Mouse (Mus musculus) CH12.LX (cell line): ENCODE data around the gene Smo. TPM values are rescaled to one million over a fixed set of nuclear protein-coding genes. Genes with fewer than 3 reads are reported as not detected.

Experiments used
- DNase-seq: peaks from one replicate; pipeline ENCODE4 v3.0.0-alpha.2; 2013; ENCODE audit errors: extremely low read depth
- H3K27ac ChIP-seq: 2 replicates; pipeline ENCODE4 v1.5.1; 2012; ENCODE audit warnings: low read depth, mild to moderate bottlenecking, control low read depth, moderate library complexity; ENCODE audit not compliant: insufficient read depth
- H3K27me3 ChIP-seq: replicated peaks from 2 replicates; pipeline ENCODE3; 2012; ENCODE audit warnings: inconsistent platforms
- H3K36me3 ChIP-seq, 2 experiments: replicated peaks in 1 of 2; 2 replicates each; pipeline versions ENCODE3 to v1.6.1; 2012; ENCODE audit warnings: inconsistent platforms in 1 of 2, low read length in 1 of 2, mild to moderate bottlenecking in 1 of 2, mixed read lengths in 1 of 2, moderate library complexity in 1 of 2; ENCODE audit not compliant: control insufficient read depth in 1 of 2, insufficient read depth in 1 of 2
- H3K4me1 ChIP-seq, 2 experiments: 2 replicates each; pipeline ENCODE4 v1.6.1; 2012; ENCODE audit warnings: inconsistent platforms in 1 of 2, moderate library complexity in 1 of 2; ENCODE audit not compliant: insufficient read depth in 2 of 2, control insufficient read depth in 1 of 2
- H3K4me2 ChIP-seq: 2 replicates; pipeline ENCODE4 v1.6.1; 2012; ENCODE audit warnings: low read depth, mild to moderate bottlenecking, control low read depth; ENCODE audit not compliant: poor library complexity, insufficient read depth, severe bottlenecking
- H3K4me3 ChIP-seq, 3 experiments: fragments of 150-350 bp in 1 of 3; sonication (generic) in 1 of 3; replicated peaks in 1 of 3; 2 replicates each; pipeline versions ENCODE3 to v1.5.1; 2011 to 2012; ENCODE audit warnings: low read depth in 2 of 3, low read length in 2 of 3, mild to moderate bottlenecking in 2 of 3, moderate library complexity in 2 of 3, control low read depth in 1 of 3, improper control_type of control experiment in 1 of 3, inconsistent platforms in 1 of 3, mixed read lengths in 1 of 3; ENCODE audit not compliant: poor library complexity in 1 of 3
- H3K79me2 ChIP-seq: replicated peaks from 2 replicates; pipeline ENCODE4 v1.6.1; 2012; ENCODE audit warnings: mild to moderate bottlenecking, moderate library complexity; ENCODE audit not compliant: control insufficient read depth, poor library complexity, insufficient read depth, severe bottlenecking; ENCODE audit errors: extremely low read depth
- H3K9ac ChIP-seq: 2 replicates; pipeline ENCODE4 v1.6.1; 2012; ENCODE audit warnings: low read depth, mild to moderate bottlenecking, control low read depth, moderate library complexity; ENCODE audit not compliant: insufficient read depth
- H3K9me3 ChIP-seq: replicated peaks from 2 replicates; pipeline ENCODE3; 2012; ENCODE audit warnings: low read length, inconsistent platforms, mixed read lengths
- BHLHE40 ChIP-seq: IDR thresholded peaks from 2 replicates; pipeline ENCODE4 v1.6.1; 2011; ENCODE audit warnings: mild to moderate bottlenecking, low read depth, low read length, improper control_type of control experiment
- CHD2 ChIP-seq: IDR thresholded peaks from 2 replicates; pipeline ENCODE4 v1.6.1; 2011; ENCODE audit warnings: low read length, improper control_type of control experiment
- ETS1 ChIP-seq: conservative IDR thresholded peaks from 2 replicates; pipeline ENCODE4 v1.6.1; 2012; ENCODE audit warnings: low read depth, mild to moderate bottlenecking, inconsistent platforms, low read length, improper control_type of control experiment, moderate library complexity
- GABPA ChIP-seq: IDR thresholded peaks from 2 replicates; pipeline ENCODE4 v1.6.1; 2012; ENCODE audit warnings: low read depth, low read length, improper control_type of control experiment, inconsistent platforms; ENCODE audit not compliant: insufficient replicate concordance
- HCFC1 ChIP-seq: IDR thresholded peaks from 2 replicates; pipeline ENCODE4 v1.6.1; 2012; ENCODE audit warnings: low read depth, mild to moderate bottlenecking, inconsistent platforms, low read length, improper control_type of control experiment
- JUN ChIP-seq: IDR thresholded peaks from 2 replicates; pipeline ENCODE4 v1.6.1; 2011; ENCODE audit warnings: low read depth, mild to moderate bottlenecking, low read length, improper control_type of control experiment, moderate library complexity; ENCODE audit not compliant: insufficient read depth
- JUND ChIP-seq: conservative IDR thresholded peaks from 2 replicates; pipeline ENCODE4 v1.6.1; 2011; ENCODE audit warnings: low read depth, low read length, improper control_type of control experiment
- KAT2A ChIP-seq: IDR thresholded peaks from 2 replicates; pipeline ENCODE4 v1.6.1; 2012; ENCODE audit warnings: low read length, improper control_type of control experiment, inconsistent platforms; ENCODE audit not compliant: insufficient replicate concordance
- MAFK ChIP-seq: IDR thresholded peaks from 2 replicates; pipeline ENCODE4 v1.6.1; 2011; ENCODE audit warnings: low read length, improper control_type of control experiment; ENCODE audit not compliant: insufficient replicate concordance
- MAX ChIP-seq: IDR thresholded peaks from 2 replicates; pipeline ENCODE4 v1.6.1; 2011; ENCODE audit warnings: low read length, improper control_type of control experiment
- MEF2A ChIP-seq: IDR thresholded peaks from 2 replicates; pipeline ENCODE4 v1.6.1; 2014; ENCODE audit warnings: low read depth, mild to moderate bottlenecking, inconsistent platforms, low read length, improper control_type of control experiment, borderline replicate concordance
- MXI1 ChIP-seq: IDR thresholded peaks from 2 replicates; pipeline ENCODE4 v1.6.1; 2011; ENCODE audit warnings: mild to moderate bottlenecking, low read depth, low read length, improper control_type of control experiment
- MYC ChIP-seq: IDR thresholded peaks from 2 replicates; pipeline ENCODE4 v1.6.1; 2011; ENCODE audit warnings: low read depth, mild to moderate bottlenecking, improper control_type of control experiment, low read length
- NRF1 ChIP-seq: IDR thresholded peaks from 2 replicates; pipeline ENCODE4 v1.6.1; 2014; ENCODE audit warnings: low read depth, mild to moderate bottlenecking, inconsistent platforms, low read length, improper control_type of control experiment, moderate library complexity
- PAX5 ChIP-seq: IDR thresholded peaks from 2 replicates; pipeline ENCODE4 v1.6.1; 2012; ENCODE audit warnings: low read length, inconsistent platforms, mixed read lengths
- POLR2A ChIP-seq: IDR thresholded peaks from 2 replicates; pipeline ENCODE4 v1.6.1; 2011; ENCODE audit warnings: low read depth, mild to moderate bottlenecking, improper control_type of control experiment, low read length
- RAD21 ChIP-seq: IDR thresholded peaks from 2 replicates; pipeline ENCODE4 v1.6.1; 2011; ENCODE audit warnings: low read depth, mild to moderate bottlenecking, low read length, improper control_type of control experiment, moderate library complexity
- SIN3A ChIP-seq: IDR thresholded peaks from 2 replicates; pipeline ENCODE4 v1.6.1; 2012; ENCODE audit warnings: low read length, improper control_type of control experiment, inconsistent platforms
- UBTF ChIP-seq: IDR thresholded peaks from 2 replicates; pipeline ENCODE4 v1.6.1; 2012; ENCODE audit warnings: low read depth, mild to moderate bottlenecking, inconsistent platforms, low read length, improper control_type of control experiment, moderate library complexity
- USF1 ChIP-seq: IDR thresholded peaks from 2 replicates; pipeline ENCODE4 v1.6.1; 2014; ENCODE audit warnings: low read depth, mild to moderate bottlenecking, inconsistent platforms, low read length, improper control_type of control experiment
- USF2 ChIP-seq: conservative IDR thresholded peaks from 2 replicates; pipeline ENCODE4 v1.6.1; 2011; ENCODE audit warnings: low read depth, low read length, improper control_type of control experiment
- ZC3H11A ChIP-seq: IDR thresholded peaks from 2 replicates; pipeline ENCODE4 v1.6.1; 2012; ENCODE audit warnings: low read depth, mild to moderate bottlenecking, inconsistent platforms, low read length, improper control_type of control experiment
- ZMIZ1 ChIP-seq: IDR thresholded peaks from 2 replicates; pipeline ENCODE4 v1.6.1; 2012; ENCODE audit warnings: low read depth, mild to moderate bottlenecking, inconsistent platforms, low read length, improper control_type of control experiment
- ZNF384 ChIP-seq: IDR thresholded peaks from 2 replicates; pipeline ENCODE4 v1.6.1; 2012; ENCODE audit warnings: low read depth, low read length, improper control_type of control experiment, inconsistent platforms
- dilution Hi-C: fragments of 300-500 bp; cut with MboI; formaldehyde crosslinking; loops from 2 replicates; pipeline ENCODE4 v1.14.3; 2020; ENCODE audit warnings: low sequenced_read_pairs; ENCODE audit not compliant: extremely low pct_unique_long_range_greater_than_20kb, extremely low pct_ligation_motif_present
- in situ Hi-C: fragments of 300-500 bp; cut with MboI; formaldehyde crosslinking; loops from 3 replicates; pipeline ENCODE4 v1.14.3; 2019; ENCODE audit warnings: low sequenced_read_pairs, low pct_ligation_motif_present, low pct_unique_long_range_greater_than_20kb, mixed read lengths
- polyA plus RNA-seq: library from polyadenylated mRNA; unstranded; fragments of >175 nt; gene quantifications from 2 replicates; pipeline ENCODE4 v1.2.1, GENCODE M21; 2012; ENCODE audit warnings: low read depth; ENCODE audit not compliant: insufficient read length
- total RNA-seq, 2 experiments: library from RNA; depleted of rRNA; stranded (reverse); fragments of 300-350 nt in 1 of 2; fragments of >200 nt in 1 of 2; gene quantifications; 2 replicates each; pipeline ENCODE4 v1.2.3; 2012 to 2014

Smo gene
- total and polyA plus RNA-seq, 3 experiments, result 0.04 to 0.17 TPM; not detected in 1

DNA sequence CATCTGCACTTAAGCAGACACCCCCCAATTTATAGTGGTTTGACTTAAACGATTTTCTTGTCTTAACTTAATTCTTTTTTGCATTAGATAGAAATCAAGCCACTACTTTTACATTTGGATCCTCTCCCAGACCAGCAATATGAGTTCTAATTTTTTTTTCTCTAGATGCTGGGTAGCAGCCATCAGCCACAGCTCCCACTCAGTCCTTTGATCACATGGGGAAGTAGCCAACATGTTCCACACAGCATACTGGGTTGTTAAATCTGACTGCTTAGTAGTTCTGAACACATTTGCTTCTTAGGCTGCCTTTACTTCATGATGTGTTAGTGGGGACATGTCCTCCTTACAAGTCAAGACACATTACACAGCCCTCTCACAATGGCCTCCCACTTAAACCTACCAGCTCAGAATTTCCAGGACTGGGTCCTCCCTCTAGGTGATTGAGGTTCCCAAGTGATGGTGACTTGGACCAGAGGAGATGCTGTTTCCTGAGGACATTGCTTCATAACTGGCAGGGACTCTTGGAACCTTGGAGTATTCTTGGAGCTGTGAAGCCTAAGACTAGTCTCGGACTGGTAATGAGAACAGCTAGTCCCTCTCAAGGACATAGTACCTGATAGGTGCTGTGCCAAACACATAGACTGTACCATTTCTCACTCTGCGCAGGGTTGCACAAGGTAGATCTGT, 16.3 kb downstream of the Smo start:
- no peaks in the 10 kb centered on the region for H3K79me2 ChIP-seq
- dilution Hi-C loops (no loop called here), in situ Hi-C loops (no loop called here)
- H3K27me3 ChIP-seq, result no peaks in the 10 kb centered on the region
- no peak for DNase-seq
- no peaks in the 10 kb centered on the region for H3K36me3 ChIP-seq
- H3K4me3 ChIP-seq, result no peak overlapping the region
- H3K4me2 ChIP-seq, result peak overlapping the region; percentile 58; the same call in 1 of the 2 replicates
- no peak overlapping the region for H3K27ac ChIP-seq
- H3K9ac ChIP-seq, result no peak overlapping the region
- TF ChIP-seq ETS1, result no peak
- TF ChIP-seq MAFK, result no peak
- TF ChIP-seq CHD2, result no peak
- TF ChIP-seq, all 38 proteins: peak for 0
- Histone ChIP-seq H3K4me1 (peaks cover 7 to 15% of the 10 kb centered on the region in 2 experiments), H3K9me3 (peaks cover 12% of the 10 kb centered on the region)

DNA sequence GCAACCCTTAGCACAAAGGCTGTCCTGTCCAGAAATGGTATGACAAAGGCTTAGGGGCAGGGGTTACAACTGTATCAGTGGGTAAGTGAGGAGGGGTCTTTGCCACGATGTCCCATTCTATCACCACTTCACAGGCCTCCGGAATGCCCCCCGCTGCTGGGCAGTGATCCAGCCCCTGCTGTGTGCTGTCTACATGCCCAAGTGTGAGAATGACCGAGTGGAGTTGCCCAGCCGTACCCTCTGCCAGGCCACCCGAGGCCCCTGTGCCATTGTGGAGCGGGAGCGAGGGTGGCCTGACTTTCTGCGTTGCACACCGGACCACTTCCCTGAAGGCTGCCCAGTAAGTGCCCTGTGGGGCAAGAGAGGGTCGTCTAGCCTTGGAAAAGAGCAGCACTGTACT, 18.0 kb downstream of the Smo start:
- Histone ChIP-seq H3K27me3 (no peaks in the 10 kb centered on the region), H3K4me1 (peaks cover 7 to 15% of the 10 kb centered on the region in 2 experiments), H3K79me2 (no peaks in the 10 kb centered on the region), H3K9ac (no peak overlapping the region), H3K27ac (no peak overlapping the region)
- no peak for DNase-seq
- dilution Hi-C loops, result no loop called here
- TF ChIP-seq BHLHE40 (no peak), USF1 (no peak), ETS1 (no peak)
- TF ChIP-seq, all 38 proteins: peak for 0
- Histone ChIP-seq H3K9me3 (peaks cover 5% of the 10 kb centered on the region), H3K4me3 (no peak overlapping the region), H3K4me2 (no peak overlapping the region), H3K36me3 (no peaks in the 10 kb centered on the region)
- in situ Hi-C loops, result no loop called here

DNA sequence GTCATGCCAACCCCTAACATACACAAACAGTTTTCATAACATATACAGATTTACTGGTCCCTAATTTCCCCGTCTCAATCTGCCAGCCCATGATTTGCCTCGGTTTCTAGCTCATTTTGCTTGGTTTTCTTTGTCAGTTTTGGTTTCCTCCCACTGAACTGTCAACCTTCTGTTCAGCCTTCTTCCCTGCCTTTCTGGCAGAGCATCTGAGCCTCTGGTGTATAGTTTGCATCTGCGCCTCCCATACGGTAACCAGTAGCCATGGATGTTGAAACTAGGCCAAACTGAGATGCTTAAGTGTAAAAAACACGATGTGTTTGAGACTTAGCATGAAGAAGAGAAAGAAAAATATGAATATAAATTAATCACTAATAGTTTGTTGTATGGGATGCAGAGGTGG, 20.7 kb downstream of the Smo start:
- H3K9ac ChIP-seq, result no peak overlapping the region
- H3K4me3 ChIP-seq, result no peak overlapping the region
- no peaks in the 10 kb centered on the region for H3K27me3 ChIP-seq
- H3K4me2 ChIP-seq, result no peak overlapping the region
- no peaks in the 10 kb centered on the region for H3K36me3 ChIP-seq
- H3K79me2 ChIP-seq, result no peaks in the 10 kb centered on the region
- no peaks in the 10 kb centered on the region for H3K9me3 ChIP-seq
- TF ChIP-seq RAD21 (no peak), SIN3A (no peak), ZMIZ1 (no peak), MAX (no peak), MYC (no peak), JUN (no peak), USF2 (no peak), MEF2A (no peak), ZC3H11A (no peak), POLR2A (no peak), KAT2A (no peak), JUND (no peak), MAFK (no peak), HCFC1 (no peak), UBTF (no peak), GABPA (no peak), NRF1 (no peak), ZNF384 (no peak), PAX5 (no peak), MXI1 (no peak)
- in situ Hi-C loops, result loop anchor here (5.0 kb wide), 1 partner anchor 44 kb away; no protein-coding TSS in a partner anchor
- H3K4me1 ChIP-seq, result peaks cover 7 to 19% of the 10 kb centered on the region in 2 experiments
- no peak for DNase-seq
- dilution Hi-C loops, result no loop called here
- no peak overlapping the region for H3K27ac ChIP-seq
